Mouse (Mus musculus) heart, postnatal 14 days (tissue): Measurements from ENCODE around the gene Wdr1. TPM values are rescaled to one million over a fixed set of nuclear protein-coding genes. Genes with fewer than 3 reads are reported as not detected.
A peak's percentile ranks its signal among the peaks of the same experiment; 100 is the strongest.

Experiments used
- DNase-seq, 2 experiments: peaks; one replicate each; pipeline ENCODE4 v3.0.0; 2021 to 2022
- intact Hi-C: fragments of 180-260 bp; cut with DNase I; formaldehyde crosslinking; loops from one replicate; pipeline ENCODE4 v1.15.1; 2025
- total RNA-seq, 2 experiments: library from RNA; stranded (reverse); gene quantifications; 2 replicates each; pipeline ENCODE4 v1.2.3; 2021

Gene Wdr1
- total RNA-seq, 2 experiments from 2014 or later = 119 to 146 TPM

DNA sequence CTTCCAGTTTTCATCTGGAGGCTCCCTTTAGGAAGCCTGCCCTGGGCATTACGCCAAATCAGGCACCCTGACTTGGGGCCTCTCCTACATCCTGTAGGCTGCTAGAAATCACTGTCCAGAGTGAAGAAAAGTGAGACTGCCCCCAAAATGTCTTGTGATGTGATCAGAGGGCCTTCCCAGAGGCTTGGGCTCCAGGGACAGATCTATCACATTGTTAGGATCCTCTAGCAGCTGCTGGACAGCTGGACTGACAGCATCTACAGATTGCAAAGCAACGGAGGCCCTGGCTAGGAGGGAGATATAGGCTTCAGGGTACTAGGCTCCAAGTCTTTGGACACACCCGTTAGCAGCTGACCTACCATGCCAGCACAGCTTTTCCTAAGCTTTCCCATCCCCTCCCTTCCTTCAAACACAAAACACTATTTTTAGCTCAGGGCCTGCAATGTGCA, 13.5 kb downstream of the Wdr1 start:
- DNase-seq = peak; percentile 44 to 51
- intact Hi-C loops = no loop called here

DNA sequence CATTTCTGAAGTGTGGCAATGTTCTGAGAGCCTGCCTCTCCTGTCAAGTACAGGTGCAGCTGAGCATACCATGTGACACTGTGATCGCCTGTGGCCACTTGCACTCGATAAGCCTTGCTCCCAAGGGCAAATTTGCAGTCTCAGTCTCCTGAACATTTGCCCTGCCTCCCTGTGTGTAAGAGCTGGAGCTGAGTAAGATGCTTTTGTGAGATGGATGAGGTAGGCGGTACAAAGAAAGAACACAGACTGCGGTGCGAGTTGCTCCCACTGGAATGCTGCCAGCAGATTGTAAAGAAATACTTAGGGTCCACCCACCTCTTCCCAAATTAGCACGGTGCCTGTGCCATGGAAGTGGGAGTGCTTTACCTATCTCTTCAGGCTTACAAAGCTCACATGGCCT, 15.6 kb downstream of the Wdr1 start:
- no peak for DNase-seq
- intact Hi-C loops = no loop called here

DNA sequence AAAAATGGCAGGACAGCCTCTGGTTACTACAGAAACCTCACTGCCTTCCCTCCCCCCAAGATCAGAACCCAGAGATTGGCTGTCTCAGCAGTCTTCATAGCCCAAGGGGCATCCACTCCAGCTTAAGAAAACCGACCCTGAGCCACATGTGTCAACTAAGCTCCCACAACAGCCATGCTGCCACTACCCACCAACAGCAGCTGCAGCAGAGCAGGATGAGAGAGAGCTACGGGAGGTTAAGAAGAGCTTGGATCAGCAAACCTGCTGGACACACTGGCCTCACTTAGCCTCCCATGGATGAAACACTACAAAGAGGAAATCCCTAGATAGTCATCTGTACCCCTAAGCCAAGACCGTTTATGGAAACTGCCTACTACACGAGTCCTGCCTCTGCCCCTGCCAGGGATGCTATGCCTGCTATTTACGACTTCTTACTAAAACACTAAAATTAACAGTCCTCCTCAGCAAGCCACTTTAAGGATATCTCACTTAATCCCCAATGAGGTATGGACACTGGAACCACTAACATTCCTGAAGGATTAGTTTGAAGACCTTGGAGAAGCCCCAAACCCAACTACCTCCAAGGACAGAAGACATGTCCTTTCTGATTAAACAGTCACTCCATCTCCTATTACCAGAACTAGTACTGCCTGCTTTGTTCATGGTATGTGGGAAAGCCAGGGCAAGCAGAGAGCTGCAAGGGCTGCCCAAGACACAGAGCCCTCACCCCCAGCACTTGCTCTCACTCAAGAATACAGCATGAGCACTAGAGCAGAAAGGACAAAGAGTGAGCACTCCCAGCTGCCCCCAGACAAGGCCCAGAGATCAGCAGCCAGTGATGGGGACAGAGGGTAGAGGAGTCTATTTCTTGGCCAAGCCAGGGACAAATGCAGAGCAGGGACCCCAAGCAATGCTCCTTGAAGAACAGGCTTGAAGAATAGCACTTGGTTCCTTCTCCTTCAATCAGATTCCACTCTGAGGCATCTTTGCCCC, 18.3 kb downstream of the Wdr1 start:
- DNase-seq = no peak
- intact Hi-C loops = no loop called here

DNA sequence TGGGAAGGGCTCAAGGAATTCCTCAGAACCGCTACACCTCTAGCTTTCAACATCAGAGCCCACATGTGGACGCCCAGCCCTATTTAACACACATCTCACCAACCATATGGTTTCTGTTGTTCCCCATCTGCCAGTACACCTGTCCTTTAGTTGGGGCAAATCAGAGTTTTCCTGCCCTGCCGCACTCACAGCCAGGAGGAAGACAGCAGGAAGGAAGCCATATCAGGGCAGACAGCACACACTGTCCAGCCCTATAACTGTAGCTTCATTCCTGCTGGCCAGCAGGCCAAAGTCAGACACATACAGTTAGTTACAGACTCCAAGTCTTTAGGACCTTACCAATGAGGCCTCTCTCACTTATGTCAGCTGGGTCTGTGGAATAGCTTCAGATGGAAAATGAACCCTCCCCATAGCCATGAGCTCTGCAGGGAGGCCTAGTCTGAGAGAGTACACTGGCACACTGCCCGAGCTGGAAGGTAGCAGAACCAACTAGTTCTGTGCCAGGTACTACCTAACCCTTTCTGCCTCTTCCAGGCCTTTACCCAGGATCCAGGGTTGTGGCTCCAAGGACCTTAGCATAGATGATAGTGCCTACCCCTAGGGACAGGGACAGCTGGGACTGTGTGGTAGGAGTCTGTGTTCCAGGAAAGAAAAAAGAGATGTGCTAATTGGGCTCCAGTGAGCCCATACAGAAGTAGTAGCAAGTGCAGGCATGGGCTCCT, 19.4 kb downstream of the Wdr1 start:
- DNase-seq = peak; percentile 48 to 54
- intact Hi-C loops = no loop called here

DNA sequence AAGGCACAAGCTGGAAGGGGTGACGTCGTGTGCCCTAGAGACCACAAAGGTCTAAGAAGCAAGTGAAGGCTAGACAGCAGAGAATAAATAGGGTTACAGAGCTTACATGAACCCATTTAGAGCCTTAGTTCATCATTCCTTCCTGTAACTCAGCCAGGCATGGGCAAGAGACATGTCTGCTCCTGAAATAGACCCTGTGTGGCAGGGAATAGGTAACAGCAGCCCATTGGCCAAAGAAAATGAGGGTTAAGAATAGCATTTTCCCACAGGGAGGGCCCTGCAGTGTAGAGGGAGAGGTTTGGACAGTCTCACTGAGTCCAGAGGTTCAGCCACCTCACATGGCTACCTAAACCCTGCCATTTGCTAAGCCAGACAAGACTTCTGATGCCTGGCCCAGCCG, 21.3 kb downstream of the Wdr1 start:
- intact Hi-C loops = no loop called here
- DNase-seq = no peak

DNA sequence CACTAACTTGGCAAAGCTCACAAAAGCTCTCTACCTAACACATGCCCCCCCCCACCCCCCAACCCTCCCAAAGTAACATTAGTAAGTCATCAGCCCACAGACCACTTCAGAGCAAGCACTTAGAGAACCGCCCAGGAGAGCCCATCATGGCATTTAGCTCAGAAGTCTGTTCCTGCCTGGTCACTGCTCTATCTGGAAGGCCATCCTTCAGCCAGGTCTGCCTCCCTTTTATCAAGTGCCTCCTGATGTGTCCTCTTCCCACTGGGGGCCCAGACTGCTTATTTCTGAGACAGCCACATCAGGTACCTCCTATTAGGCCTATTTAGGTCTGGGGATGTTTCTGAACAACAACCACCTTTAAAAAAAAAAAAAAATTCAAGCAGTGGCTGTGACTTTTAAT, 22.1 kb downstream of the Wdr1 start:
- DNase-seq = no peak

DNA sequence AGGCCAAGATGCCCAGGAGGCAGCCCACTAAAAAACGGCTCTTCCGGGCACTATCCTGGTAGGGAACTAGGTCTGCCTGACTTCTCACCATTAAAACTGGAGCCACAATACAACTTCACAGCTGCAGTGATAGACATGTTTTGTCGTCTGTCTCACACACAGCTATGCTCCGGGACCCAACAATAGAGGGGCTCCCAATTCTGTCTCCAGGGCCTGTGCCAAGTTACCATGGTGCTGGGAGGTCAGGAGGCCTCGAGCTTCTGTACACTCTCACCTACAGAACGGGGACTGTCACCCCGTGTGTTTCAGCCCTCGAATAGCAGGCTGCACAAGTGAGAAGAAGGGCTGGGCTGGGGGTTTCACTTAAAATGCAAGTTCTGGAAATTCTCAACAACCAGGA, 24.5 kb downstream of the Wdr1 start:
- intact Hi-C loops = no loop called here
- no peak for DNase-seq

More for the DNA sequence above, 22.1 kb downstream of the Wdr1 start:
- intact Hi-C loops = no loop called here

DNA sequence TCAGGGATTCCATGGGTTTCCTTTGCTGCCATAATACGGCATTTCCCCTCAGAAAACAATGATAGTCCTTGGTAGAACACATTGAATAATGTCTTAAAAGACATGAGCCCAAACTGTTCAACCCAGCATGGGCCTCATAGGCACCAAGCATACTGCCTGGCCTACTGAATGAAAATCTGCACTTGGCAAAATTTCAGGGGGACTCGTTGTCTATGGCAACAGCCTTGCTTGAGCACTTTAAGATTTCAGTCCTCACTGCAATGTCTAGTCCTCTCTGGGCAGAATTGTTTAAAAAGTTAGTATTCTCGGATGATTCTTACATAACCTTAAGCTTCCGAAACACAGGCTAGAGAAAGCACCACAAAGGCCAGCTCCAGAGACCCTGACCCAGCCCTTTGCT, 25.2 kb downstream of the Wdr1 start:
- DNase-seq = no peak
- intact Hi-C loops = no loop called here

DNA sequence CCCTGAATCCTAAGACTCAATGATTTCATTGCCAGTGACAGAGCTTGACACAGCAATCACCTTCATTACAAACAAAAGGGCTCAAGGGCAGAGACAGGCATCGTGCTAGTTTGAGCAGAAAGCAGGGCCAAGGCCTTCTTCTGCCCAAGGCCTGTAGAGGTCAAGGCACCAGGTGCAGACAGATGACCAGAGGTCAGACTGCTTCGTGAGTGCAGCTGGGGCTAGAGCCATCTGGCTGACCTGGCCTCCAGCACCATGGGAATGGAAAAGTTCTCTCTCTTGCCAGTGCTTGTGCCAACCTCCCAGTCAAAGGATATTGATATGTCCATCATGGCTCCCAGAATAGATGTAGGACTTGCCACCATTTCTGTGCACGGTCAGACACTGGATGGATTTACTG, 26.2 kb downstream of the Wdr1 start:
- intact Hi-C loops = no loop called here
- DNase-seq = no peak

DNA sequence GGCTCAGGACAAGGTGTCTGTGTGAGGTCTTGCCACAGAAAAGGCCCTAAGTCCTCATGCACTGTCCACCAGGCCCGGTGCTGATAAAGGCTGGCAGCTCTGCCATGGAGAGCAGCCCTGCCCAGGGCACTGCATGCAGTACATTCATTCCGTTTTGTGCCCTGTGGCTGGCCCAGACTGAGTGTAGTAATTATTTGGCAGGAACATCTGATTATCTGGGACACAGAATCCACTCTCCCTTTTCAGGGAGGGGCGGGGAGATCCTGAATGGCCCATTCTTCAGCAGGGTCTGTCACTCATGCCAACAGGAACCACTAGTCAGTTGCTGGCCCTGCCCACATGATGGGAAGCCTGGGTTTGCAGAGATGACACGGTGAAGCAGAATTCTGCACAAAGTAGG, 30.9 kb downstream of the Wdr1 start:
- DNase-seq = peak; percentile 38 to 42
- intact Hi-C loops = no loop called here

DNA sequence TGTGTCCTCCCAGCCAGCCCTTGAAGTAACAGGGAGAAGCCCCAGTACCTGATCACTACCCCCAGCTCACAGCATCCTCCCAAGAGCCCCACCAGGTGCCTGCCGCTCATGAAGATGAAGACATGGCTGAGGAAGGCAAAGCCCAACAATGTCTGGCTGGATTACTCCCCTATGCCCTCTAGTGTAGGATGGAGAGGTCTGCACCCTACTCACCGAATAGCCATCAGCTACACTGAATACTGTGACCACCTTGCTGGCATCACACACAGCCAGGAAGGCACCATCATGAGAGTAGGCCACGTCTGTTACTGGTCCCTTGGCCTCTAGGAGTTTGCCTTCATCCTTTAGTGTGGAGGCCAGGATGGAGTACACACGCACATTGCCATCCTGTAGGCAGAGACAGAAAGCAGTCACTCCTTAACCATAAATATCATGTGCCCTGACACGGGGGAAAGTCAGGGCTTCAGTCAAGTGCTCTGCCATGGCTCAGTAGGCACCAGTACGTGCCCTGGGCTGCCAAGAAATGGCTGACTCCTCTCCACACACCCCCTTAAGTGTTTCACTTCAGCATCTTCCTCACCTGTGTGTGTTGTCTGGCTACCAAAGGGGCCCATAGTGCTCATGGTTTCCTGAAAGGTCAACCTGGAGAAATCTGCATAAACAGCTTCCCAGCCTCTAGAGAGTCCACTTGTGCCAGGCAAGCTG, 33.1 kb downstream of the Wdr1 start:
- intact Hi-C loops = no loop called here
- no peak for DNase-seq

DNA sequence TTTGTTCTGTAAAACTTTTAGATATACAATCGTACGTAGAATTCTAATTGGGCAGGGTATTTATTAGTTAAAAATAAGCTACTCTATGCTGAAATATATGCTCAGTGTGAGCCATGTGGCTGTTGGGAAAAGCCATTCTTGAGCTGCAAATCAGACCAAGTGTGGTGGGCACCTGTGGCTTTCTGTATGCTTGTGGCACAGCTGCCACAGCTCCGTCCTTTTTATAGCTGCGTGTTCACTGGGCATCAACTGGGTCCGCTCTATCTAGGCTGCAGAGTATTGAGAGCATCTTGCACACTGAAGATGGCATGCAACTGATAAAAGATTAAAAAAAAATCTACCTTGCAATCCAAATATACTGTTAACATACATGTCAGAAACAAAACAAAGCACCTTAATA, 40.0 kb downstream of the Wdr1 start:
- intact Hi-C loops = no loop called here
- no peak for DNase-seq

DNA sequence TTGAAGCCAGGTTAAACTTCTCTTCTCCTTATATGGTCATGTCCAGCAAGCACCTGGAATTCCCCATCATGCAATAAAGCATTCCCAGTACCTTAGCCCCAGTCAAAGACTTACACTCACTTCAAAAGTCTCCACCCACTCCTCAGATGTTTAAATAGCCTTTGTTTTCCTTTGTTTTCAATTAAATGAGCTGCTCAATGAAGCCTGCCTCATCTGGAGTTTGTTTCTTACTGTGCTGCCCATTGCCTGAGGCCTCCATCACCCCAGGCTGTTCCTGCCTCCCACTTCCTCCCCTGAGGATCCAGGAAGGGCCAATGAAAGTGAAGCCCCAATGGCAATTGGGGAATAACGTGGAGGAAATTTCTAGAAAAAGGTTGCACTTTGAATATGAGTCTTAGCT, 42.2 kb downstream of the Wdr1 start:
- DNase-seq = no peak
- intact Hi-C loops = no loop called here

DNA sequence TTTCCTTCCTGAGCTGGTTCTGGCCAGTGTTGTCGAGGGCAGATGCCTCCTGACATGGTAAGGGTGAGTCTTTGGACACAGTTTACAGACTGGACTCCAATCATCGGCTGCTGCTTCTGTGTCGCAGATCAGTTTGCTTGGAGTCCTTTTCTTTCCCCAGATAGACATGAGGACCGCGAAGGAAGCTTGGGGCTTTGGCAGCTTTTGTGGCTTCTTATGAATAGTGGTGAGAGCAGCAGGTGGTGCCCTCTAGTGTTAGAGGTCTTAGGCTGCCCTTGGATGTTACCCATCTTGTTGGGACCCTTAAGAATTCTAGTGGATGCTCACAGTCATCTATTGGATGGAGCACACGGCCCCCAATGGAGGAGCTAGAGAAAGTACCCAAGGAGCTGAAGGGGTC, 46.8 kb downstream of the Wdr1 start:
- intact Hi-C loops = loop anchor here (2.0 kb wide), 1 partner anchor 209 kb away; no protein-coding TSS in a partner anchor
- DNase-seq = peak in 1 of 2 experiments; percentile 31

DNA sequence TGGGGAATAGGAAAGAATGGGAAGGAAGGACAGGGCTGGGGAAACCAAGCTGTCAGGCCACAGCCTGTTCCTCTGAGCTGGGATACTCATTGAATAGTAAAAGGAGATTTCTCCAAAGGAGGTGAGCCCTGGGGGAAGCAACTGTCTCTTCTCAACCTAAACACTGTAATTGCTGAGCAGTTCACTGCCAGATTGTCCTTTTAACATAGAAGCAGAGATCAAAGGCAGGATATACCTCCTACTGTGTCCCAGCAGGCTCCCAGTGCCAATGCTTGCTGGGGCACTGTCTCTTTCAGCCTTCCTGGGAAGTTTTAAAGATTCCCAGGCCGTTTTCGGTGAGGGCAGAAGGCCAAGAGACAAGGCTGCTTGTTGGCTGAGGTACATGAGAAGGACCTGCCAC, 50.0 kb downstream of the Wdr1 start:
- DNase-seq = no peak
- intact Hi-C loops = no loop called here

DNA sequence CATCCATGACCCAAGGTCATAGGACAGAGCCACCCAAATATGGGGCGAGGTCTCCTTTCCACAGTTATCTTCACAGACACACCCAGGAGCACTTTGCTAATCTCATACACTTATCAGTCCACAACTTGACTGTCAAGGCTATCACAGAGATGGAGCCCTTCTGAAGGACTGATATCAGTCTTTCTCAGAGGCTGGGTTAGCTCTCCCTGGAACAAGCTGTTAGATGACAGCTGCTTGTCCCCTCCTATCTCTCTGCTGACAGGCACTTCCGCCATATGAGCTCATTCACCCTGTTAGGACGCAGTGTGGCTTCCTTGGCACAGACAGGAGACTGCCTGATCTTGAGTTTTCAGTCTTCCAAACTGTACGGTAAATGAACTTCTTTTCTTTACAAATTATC, 53.5 kb downstream of the Wdr1 start:
- DNase-seq = no peak
- intact Hi-C loops = no loop called here

DNA sequence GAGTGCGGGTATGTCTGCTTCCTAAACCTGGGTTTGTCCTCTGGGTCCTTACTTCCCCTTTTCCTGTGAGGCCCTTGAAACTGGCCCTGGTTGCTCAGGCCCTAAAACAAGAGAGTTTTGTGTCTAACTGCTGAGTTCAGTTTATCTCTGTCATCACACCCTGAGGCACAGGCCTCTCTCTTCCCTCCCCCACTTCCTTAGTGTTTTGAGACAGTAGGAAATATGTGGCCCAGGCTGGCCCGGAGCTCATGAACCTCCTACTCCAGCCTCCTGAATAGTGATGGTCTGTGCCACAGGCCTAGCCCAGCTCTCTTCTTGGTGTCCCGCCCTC, 57.6 kb downstream of the Wdr1 start:
- DNase-seq = no peak
- intact Hi-C loops = no loop called here

DNA sequence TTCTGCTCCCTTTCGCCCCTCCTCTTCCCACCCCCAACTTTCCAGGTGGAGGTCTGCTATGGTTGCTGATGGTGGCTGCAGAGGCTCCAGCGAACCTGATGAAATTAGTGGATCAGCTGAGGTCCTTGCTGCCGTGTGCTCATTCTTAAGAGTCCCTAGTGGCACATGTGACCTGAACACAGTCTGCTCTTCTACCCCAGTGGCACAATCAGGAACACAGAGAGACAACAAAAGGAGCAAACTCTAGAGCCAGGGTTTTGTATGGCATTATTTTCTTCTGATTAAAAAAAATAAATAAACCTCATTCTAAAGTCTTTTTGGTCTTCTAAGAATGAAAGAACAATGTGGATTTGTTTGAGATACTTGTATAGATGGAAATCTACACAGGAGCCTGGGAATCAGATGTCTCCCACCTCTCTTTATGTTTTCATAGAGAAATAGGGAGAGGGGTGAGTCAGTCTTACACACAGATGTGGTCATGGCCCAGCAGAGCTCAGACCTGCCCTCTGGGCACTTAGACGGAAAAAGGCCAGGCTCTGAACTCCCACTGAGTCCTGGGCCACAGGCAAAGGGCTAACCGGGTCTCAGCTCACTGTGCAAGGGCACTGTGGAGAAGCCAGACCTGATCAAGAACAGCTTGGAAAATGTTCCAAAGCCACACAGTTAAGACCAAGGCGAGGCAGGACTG, 58.1 kb downstream of the Wdr1 start:
- intact Hi-C loops = no loop called here
- DNase-seq = no peak

DNA sequence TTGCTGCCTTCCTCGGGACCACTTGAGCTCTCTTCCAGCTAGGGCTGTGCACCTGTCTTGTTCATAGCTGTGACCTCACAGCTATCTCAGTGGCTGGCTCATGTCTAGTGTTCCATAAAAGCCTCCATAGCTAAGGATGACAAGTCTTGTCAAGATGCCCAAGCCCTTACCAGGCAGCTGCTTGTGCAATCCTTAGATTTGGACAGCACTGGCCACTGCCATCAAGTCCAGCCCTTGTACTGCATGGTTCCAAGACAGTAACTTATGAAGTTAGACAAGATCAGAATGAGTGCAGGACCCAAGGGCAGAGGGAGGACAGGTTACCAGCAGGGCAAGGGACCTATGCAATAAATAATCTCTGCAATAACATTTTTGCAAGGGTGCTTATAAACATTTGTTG, 58.9 kb downstream of the Wdr1 start:
- intact Hi-C loops = no loop called here
- no peak for DNase-seq

DNA sequence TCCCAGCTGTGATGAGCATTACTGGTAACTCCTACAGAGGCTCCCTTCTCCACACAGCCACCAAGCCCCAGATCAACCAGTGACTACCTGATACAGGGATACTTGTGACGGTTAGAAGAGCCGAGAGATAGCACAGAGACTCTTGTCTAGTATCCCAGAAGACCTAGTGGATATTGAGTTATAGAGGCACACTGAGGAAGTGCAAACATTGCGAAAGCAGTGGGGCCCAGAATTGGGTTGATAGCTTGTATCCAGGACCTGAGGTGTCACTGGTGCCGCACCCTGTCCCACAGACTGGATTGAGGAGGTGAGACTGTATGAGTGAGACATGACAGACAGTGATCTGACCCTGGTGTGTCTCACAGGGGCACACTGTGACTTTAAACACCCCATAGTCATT, 60.0 kb downstream of the Wdr1 start, which contains the start of gene Slc2a9:
TSS of gene Slc2a9 (minus strand) at position 152 of the 400 bp plus-strand sequence.
- DNase-seq = no peak
- intact Hi-C loops = no loop called here

DNA sequence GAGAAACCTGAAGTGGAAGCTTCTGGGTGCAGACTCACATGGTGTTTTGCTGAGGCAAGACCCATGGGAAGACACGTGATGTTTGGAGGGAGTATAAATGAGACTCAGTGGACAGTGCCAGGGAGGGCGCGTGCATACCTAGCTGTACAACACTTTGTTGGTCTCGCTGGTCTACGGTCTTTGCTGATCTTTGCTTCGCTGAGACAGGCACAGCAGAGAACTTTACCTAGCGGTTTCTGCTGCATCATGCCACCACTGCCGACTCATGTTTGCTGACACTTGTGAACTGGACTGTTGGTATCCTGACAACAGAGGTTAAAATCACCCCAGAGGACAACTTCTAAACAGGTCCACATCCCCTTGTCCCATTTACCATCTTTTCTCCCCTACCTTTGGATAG, 63.0 kb downstream of the Wdr1 start:
- intact Hi-C loops = no loop called here
- no peak for DNase-seq
